Mouse (Mus musculus): ENCODE results near the gene Dhx34. TPM values are rescaled to one million over a fixed set of nuclear protein-coding genes. Genes with fewer than 3 reads are reported as not detected.
"Not testable (repeated sequence)": the region's sequence is repeated elsewhere in the genome, so short reads cannot be mapped to it uniquely, and the experiment has no call there.

Gene Dhx34
- polyA plus RNA-seq (2014; fragmentation: Nextera tagmentation; extraction: Ambion mirVana), result 13.8 and 14.4 TPM in 2 replicates

DNA sequence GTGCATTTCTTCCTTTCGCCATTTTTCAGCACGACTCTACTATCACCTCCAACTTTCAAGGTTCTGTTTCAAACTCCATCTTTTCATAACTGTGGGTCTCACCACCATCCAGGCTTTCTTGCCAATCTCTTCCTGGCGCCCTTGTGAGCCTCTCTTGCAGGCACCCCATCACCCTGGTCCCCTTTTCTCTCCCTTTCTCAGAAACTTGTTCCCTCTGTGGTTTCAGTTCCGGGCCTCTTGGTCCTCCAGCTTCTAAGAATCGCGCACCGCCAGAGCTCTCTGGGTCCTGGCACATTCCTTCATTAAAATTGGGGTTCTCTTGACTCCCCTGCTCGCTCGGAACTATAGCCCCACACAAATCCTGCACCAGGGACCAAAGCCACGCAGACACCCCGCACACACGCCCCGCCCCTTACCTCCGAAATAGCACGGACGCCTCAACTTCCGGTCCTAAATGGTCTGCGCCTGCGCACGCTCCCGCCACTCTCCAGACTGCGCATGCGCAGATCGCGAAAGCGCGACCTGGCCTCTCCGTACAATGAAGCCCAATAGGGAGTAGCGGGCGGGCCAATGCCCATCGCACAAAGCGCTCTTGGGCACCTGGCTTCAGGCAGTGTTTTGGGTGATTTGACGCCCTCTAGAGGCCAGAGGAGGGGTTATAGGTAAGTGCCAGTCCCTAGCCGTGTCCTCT lies at the start of gene Dhx34:
Gene Dhx34 (minus strand): TSS at position 456 of the 691 bp plus-strand sequence.
- H3K4me2 ChIP-seq, result peak within 1 kb of the TSS; percentile 68
- ATAC-seq (replicated peaks; ENCODE audit: low FRiP score) (peak; percentile 97), DNase-seq (ENCODE audit: low spot score) (peak; percentile 96)
- H3K9me3 ChIP-seq (ENCODE audit: control insufficient read depth, low read length), result no peaks in the 10 kb centered on the region
- H3K27me3 ChIP-seq (replicated peaks; ENCODE audit: control insufficient read depth, insufficient read depth, low read length), result no peaks in the 10 kb centered on the region
- peak within 1 kb of the TSS; percentile 59 for H3K4me3 ChIP-seq (ENCODE audit: low read depth, low read length)
- no peaks in the 10 kb centered on the region; the same call in 1 of the 2 replicates for H3K4me1 ChIP-seq (replicated peaks; ENCODE audit: control insufficient read depth, insufficient read depth, low read length)
- peaks cover 6% of the 10 kb centered on the region for H3K36me3 ChIP-seq (ENCODE audit: control insufficient read depth, insufficient read depth, low read length)
- H3K27ac ChIP-seq (ENCODE audit: low read depth, low read length), result peak within 1 kb of the TSS; percentile 39
- peak within 1 kb of the TSS; percentile 72 for H3K9ac ChIP-seq (ENCODE audit: low read depth, low read length)
- 2% methylated on average over 34 of the region's 34 CpGs for WGBS

DNA sequence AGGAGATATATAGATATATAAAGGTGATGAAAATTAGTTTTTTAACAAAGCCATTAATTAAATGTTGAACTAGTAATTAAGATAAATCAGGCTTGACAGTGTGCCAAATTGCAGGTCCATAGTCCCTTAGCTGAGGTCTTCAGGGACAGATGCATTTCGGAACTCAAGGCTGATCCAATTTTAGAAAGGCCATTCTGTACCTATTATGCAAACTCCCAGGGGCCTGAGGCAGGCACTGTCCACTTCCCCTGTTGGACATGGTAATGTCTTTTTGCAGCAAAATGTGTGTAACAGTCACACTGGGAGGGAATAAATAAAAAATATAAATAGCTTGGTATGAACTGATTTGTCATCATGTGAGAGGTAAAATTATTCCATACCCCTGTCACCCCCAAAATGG lies 49.3 kb upstream of the Dhx34 start:
- ATAC-seq (replicated peaks; ENCODE audit: low FRiP score) (no peak), DNase-seq (ENCODE audit: low spot score) (no peak)
- Histone ChIP-seq H3K9me3 (ENCODE audit: control insufficient read depth, low read length) (no peaks in the 10 kb centered on the region), H3K27me3 (replicated peaks; ENCODE audit: control insufficient read depth, insufficient read depth, low read length) (no peaks in the 10 kb centered on the region), H3K9ac (ENCODE audit: low read depth, low read length) (no peak overlapping the region), H3K4me2 (no peak overlapping the region; the same call in 1 of the 2 replicates), H3K27ac (ENCODE audit: low read depth, low read length) (no peak overlapping the region), H3K4me3 (ENCODE audit: low read depth, low read length) (no peak overlapping the region), H3K36me3 (ENCODE audit: control insufficient read depth, insufficient read depth, low read length) (peaks cover 10% of the 10 kb centered on the region; the same call in 1 of the 2 replicates), H3K4me1 (replicated peaks; ENCODE audit: control insufficient read depth, insufficient read depth, low read length) (peaks cover 38% of the 10 kb centered on the region)
- 83% methylated on average over 1 of the region's 1 CpGs for WGBS

DNA sequence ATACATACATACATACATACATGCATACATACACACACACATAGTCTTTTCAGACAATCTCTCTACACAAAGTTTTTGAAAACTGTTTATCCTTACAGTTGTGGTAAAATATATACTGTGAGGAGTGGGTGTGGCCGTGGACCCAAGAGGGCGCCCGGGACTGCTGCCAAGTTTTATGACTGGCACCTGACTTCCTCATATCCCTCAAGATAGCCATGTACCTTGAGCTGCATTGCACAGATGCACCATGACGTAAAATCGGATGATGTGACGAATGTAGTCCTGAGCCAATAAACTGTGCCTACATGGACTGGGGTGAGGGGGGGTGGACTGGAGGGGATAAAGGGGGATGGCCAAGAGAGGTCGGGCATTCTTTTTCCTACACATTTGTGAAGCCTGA lies 44.8 kb upstream of the Dhx34 start:
- not testable (repeated sequence) for ATAC-seq (replicated peaks; ENCODE audit: low FRiP score)

DNA sequence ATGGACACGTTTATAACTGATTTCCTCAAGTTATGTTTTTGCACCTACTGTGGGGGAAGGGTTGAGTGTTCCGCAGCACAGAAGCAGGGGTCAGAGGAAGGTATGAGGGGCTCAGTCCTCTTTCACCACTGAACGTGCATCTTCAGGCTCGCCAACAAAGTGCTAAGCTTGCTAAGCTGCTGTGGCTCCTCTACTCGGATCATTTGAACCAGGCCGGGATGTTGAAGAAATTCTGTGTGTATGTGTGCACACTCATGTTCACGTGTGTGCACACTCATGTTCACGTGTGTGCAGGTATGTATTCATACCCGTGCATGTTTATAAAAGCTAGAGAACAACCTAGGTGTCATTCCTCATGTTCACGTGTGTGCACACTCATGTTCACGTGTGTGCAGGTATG lies 44.0 kb upstream of the Dhx34 start:
- WGBS, result 78% methylated on average over 11 of the region's 11 CpGs
- no peak overlapping the region for H3K27ac ChIP-seq (ENCODE audit: low read depth, low read length)
- no peaks in the 10 kb centered on the region for H3K27me3 ChIP-seq (replicated peaks; ENCODE audit: control insufficient read depth, insufficient read depth, low read length)
- DNase-seq (ENCODE audit: low spot score), result no peak
- H3K4me3 ChIP-seq (ENCODE audit: low read depth, low read length), result no peak overlapping the region
- ATAC-seq (replicated peaks; ENCODE audit: low FRiP score), result no peak
- no peaks in the 10 kb centered on the region for H3K4me1 ChIP-seq (replicated peaks; ENCODE audit: control insufficient read depth, insufficient read depth, low read length)
- no peaks in the 10 kb centered on the region for H3K36me3 ChIP-seq (ENCODE audit: control insufficient read depth, insufficient read depth, low read length)
- H3K9ac ChIP-seq (ENCODE audit: low read depth, low read length), result no peak overlapping the region
- no peaks in the 10 kb centered on the region for H3K9me3 ChIP-seq (ENCODE audit: control insufficient read depth, low read length)
- H3K4me2 ChIP-seq, result no peak overlapping the region

More for the DNA sequence above, 44.8 kb upstream of the Dhx34 start:
- WGBS, result 81% methylated on average over 7 of the region's 7 CpGs
- H3K4me2 ChIP-seq; H3K27me3 ChIP-seq (replicated peaks; ENCODE audit: control insufficient read depth, insufficient read depth, low read length); H3K9me3 ChIP-seq (ENCODE audit: control insufficient read depth, low read length); DNase-seq (ENCODE audit: low spot score); H3K9ac ChIP-seq (ENCODE audit: low read depth, low read length); H3K4me3 ChIP-seq (ENCODE audit: low read depth, low read length); H3K4me1 ChIP-seq (replicated peaks; ENCODE audit: control insufficient read depth, insufficient read depth, low read length); H3K27ac ChIP-seq (ENCODE audit: low read depth, low read length); H3K36me3 ChIP-seq (ENCODE audit: control insufficient read depth, insufficient read depth, low read length): not testable (repeated sequence)

- Histone ChIP-seq H3K27ac (ENCODE audit: low read depth, low read length) (no peak overlapping the region), H3K9ac (ENCODE audit: low read depth, low read length) (no peak overlapping the region), H3K9me3 (ENCODE audit: control insufficient read depth, low read length) (no peaks in the 10 kb centered on the region), H3K36me3 (ENCODE audit: control insufficient read depth, insufficient read depth, low read length) (no peaks in the 10 kb centered on the region), H3K27me3 (replicated peaks; ENCODE audit: control insufficient read depth, insufficient read depth, low read length) (no peaks in the 10 kb centered on the region), H3K4me3 (ENCODE audit: low read depth, low read length) (no peak overlapping the region), H3K4me1 (replicated peaks; ENCODE audit: control insufficient read depth, insufficient read depth, low read length) (no peaks in the 10 kb centered on the region), H3K4me2 (no peak overlapping the region)
- WGBS, result 57% methylated on average over 5 of the region's 5 CpGs
- DNase-seq (ENCODE audit: low spot score), result no peak
- no peak for ATAC-seq (replicated peaks; ENCODE audit: low FRiP score)
Measured at GRCm38 (mm10) chr7:16263843-16264242, 42.0 kb upstream of the Dhx34 start.

DNA sequence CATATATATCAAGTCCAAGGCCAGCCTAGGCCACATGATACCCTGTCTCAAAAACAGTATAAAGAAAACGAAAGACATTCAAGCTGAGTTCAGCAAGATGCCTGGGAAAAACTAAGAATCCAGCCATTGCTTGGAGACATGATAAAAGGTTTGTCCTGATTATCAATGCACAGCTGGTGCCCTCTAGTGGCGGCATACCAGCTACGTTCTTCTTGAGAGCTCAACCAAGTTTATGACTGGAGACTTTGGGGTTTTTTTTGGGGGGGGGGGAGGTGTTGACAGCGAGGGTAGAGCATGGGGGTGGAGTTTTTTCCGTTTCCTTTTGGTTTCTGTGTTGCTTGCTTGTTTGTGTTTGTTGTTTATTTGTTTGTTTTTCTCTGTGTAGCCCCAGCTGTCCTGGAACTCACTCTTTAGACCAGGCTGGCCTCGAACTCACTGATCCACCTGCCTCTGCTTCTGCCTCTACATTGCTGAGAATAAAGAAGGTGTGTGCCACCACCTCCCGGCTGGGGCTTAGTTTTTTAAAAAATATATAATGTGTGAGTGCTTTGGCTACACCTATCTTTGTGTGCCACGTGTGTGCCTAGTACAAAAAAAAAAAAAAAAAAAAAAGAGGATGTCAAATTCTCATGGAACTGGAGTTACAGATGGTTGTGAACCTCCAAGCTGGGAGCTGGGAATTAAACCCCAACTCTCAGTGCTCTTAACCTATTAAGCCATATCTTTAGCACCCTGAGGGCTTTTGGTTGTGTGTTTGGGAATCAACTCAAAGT lies 41.4 kb upstream of the Dhx34 start:
- no peak overlapping the region for H3K27ac ChIP-seq (ENCODE audit: low read depth, low read length)
- H3K9me3 ChIP-seq (ENCODE audit: control insufficient read depth, low read length), result no peaks in the 10 kb centered on the region
- H3K4me1 ChIP-seq (replicated peaks; ENCODE audit: control insufficient read depth, insufficient read depth, low read length), result no peaks in the 10 kb centered on the region
- no peak overlapping the region for H3K9ac ChIP-seq (ENCODE audit: low read depth, low read length)
- H3K27me3 ChIP-seq (replicated peaks; ENCODE audit: control insufficient read depth, insufficient read depth, low read length), result no peaks in the 10 kb centered on the region
- no peak for ATAC-seq (replicated peaks; ENCODE audit: low FRiP score)
- no peak overlapping the region for H3K4me3 ChIP-seq (ENCODE audit: low read depth, low read length)
- no peaks in the 10 kb centered on the region for H3K36me3 ChIP-seq (ENCODE audit: control insufficient read depth, insufficient read depth, low read length)
- 25% methylated on average over 8 of the region's 8 CpGs for WGBS
- DNase-seq (ENCODE audit: low spot score), result peak; percentile 63
- no peak overlapping the region for H3K4me2 ChIP-seq

GRCm38 (mm10) chr7:16261097-16261496 lies 39.3 kb upstream of the Dhx34 start:
- 42% methylated on average over 1 of the region's 1 CpGs for WGBS

DNA sequence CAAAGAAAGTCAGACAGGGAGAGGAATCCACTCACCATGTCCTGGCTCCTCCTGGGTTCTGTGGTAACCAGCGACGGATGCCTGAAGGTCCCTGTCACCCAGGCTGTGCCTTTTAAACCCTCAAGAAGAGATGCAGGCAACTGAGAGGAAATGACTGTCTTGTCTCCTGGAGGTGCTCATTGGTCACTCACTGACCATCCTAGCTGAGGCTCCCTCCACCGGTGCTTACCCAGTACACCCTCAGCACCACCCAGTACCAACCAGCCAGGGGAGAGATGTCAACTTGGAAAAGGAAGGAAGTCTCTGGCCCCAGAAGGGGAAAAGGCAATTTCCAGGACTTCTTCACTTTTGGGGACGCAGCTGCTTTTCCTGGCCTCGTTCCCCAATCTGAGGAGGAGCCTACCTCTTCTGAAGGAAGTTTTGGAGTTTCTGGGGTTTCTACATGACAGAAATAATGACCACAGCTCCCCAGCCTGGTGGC lies 37.3 kb upstream of the Dhx34 start, which contains the start of gene C5ar1:
Gene C5ar1 (minus strand): TSS at position 431 of the 481 bp plus-strand sequence.
- Histone ChIP-seq H3K4me1 (replicated peaks; ENCODE audit: control insufficient read depth, insufficient read depth, low read length) (no peaks in the 10 kb centered on the region), H3K4me2 (no peak within 1 kb of the TSS), H3K4me3 (ENCODE audit: low read depth, low read length) (no peak within 1 kb of the TSS), H3K27ac (ENCODE audit: low read depth, low read length) (no peak within 1 kb of the TSS), H3K36me3 (ENCODE audit: control insufficient read depth, insufficient read depth, low read length) (no peaks in the 10 kb centered on the region), H3K27me3 (replicated peaks; ENCODE audit: control insufficient read depth, insufficient read depth, low read length) (no peaks in the 10 kb centered on the region), H3K9me3 (ENCODE audit: control insufficient read depth, low read length) (no peaks in the 10 kb centered on the region), H3K9ac (ENCODE audit: low read depth, low read length) (peak within 1 kb of the TSS; percentile 6; the same call in 1 of the 2 replicates)
- 53% methylated on average over 5 of the region's 5 CpGs for WGBS
- ATAC-seq (replicated peaks; ENCODE audit: low FRiP score), result no peak
- DNase-seq (ENCODE audit: low spot score), result no peak

More at GRCm38 (mm10) chr7:16261097-16261496, 39.3 kb upstream of the Dhx34 start:
- Histone ChIP-seq H3K4me3 (ENCODE audit: low read depth, low read length) (no peak overlapping the region), H3K27me3 (replicated peaks; ENCODE audit: control insufficient read depth, insufficient read depth, low read length) (no peaks in the 10 kb centered on the region), H3K9me3 (ENCODE audit: control insufficient read depth, low read length) (no peaks in the 10 kb centered on the region), H3K27ac (ENCODE audit: low read depth, low read length) (no peak overlapping the region), H3K4me1 (replicated peaks; ENCODE audit: control insufficient read depth, insufficient read depth, low read length) (no peaks in the 10 kb centered on the region), H3K36me3 (ENCODE audit: control insufficient read depth, insufficient read depth, low read length) (no peaks in the 10 kb centered on the region), H3K4me2 (no peak overlapping the region), H3K9ac (ENCODE audit: low read depth, low read length) (no peak overlapping the region)
- no peak; the same call in 1 of the 2 replicates for ATAC-seq (replicated peaks; ENCODE audit: low FRiP score)
- DNase-seq (ENCODE audit: low spot score), result no peak

Data from liver, embryonic 11.5 days (tissue).